Mouse (Mus musculus): ENCODE results near the gene Slc22a1. TPM values are rescaled to one million over a fixed set of nuclear protein-coding genes. Genes with fewer than 3 reads are reported as not detected.
"Not testable (repeated sequence)": the region's sequence is repeated elsewhere in the genome, so short reads cannot be mapped to it uniquely, and the experiment has no call there.

Gene Slc22a1
- total RNA-seq, 4 experiments from 2014 or later, result 0.97 to 2.4 (median 0.98) TPM; not detected in 1

GRCm38 (mm10) chr17:12684928-12685624 lies 9.4 kb upstream of the Slc22a1 start:
- no peak for DNase-seq (ENCODE audit: low spot score in 2 of 2)

GRCm38 (mm10) chr17:12684412-12684811 lies 8.8 kb upstream of the Slc22a1 start:
- DNase-seq (ENCODE audit: low spot score in 2 of 2), result no peak

GRCm38 (mm10) chr17:12683582-12683981 lies 8.0 kb upstream of the Slc22a1 start:
- no peak for DNase-seq (ENCODE audit: low spot score in 2 of 2)

- DNase-seq (ENCODE audit: low spot score in 2 of 2), result no peak
Observed at GRCm38 (mm10) chr17:12678261-12678660, 2.6 kb upstream of the Slc22a1 start.

- DNase-seq (ENCODE audit: low spot score in 2 of 2), result no peak
Observed at GRCm38 (mm10) chr17:12677139-12677538, 1.5 kb upstream of the Slc22a1 start.

- not testable (repeated sequence) for DNase-seq (ENCODE audit: low spot score in 2 of 2)
Observed at GRCm38 (mm10) chr17:12674980-12675379, 649 bp downstream of the Slc22a1 start.

- DNase-seq (ENCODE audit: low spot score in 2 of 2), result no peak
Observed at GRCm38 (mm10) chr17:12673871-12674270, 1.8 kb downstream of the Slc22a1 start.

GRCm38 (mm10) chr17:12672285-12672790 lies 3.3 kb downstream of the Slc22a1 start:
- DNase-seq (ENCODE audit: low spot score in 2 of 2), result no peak

- no peak for DNase-seq (ENCODE audit: low spot score in 2 of 2)
Observed at GRCm38 (mm10) chr17:12671029-12671605, 4.5 kb downstream of the Slc22a1 start.

GRCm38 (mm10) chr17:12669363-12669679 lies 6.3 kb downstream of the Slc22a1 start:
- no peak for DNase-seq (ENCODE audit: low spot score in 2 of 2)

GRCm38 (mm10) chr17:12668478-12669362 lies 6.9 kb downstream of the Slc22a1 start:
- DNase-seq (ENCODE audit: low spot score in 2 of 2), result no peak

GRCm38 (mm10) chr17:12664156-12664555 lies 11.5 kb downstream of the Slc22a1 start:
- no peak for DNase-seq (ENCODE audit: low spot score in 2 of 2)

- no peak for DNase-seq (ENCODE audit: low spot score in 2 of 2)
Observed at GRCm38 (mm10) chr17:12660572-12661260, 14.9 kb downstream of the Slc22a1 start.

- no peak for DNase-seq (ENCODE audit: low spot score in 2 of 2)
Observed at GRCm38 (mm10) chr17:12659233-12659632, 16.4 kb downstream of the Slc22a1 start.

- DNase-seq (ENCODE audit: low spot score in 2 of 2), result no peak
Observed at GRCm38 (mm10) chr17:12658784-12659183, 16.8 kb downstream of the Slc22a1 start.

GRCm38 (mm10) chr17:12655826-12656225 lies 19.8 kb downstream of the Slc22a1 start:
- DNase-seq (ENCODE audit: low spot score in 2 of 2), result no peak

GRCm38 (mm10) chr17:12654061-12654460 lies 21.6 kb downstream of the Slc22a1 start:
- peak in 1 of 2 experiments; percentile 41 for DNase-seq (ENCODE audit: low spot score in 2 of 2)

GRCm38 (mm10) chr17:12652604-12653003 lies 23.0 kb downstream of the Slc22a1 start:
- DNase-seq (ENCODE audit: low spot score in 2 of 2), result no peak

- DNase-seq (ENCODE audit: low spot score in 2 of 2), result no peak
Observed at GRCm38 (mm10) chr17:12645461-12645860, 30.2 kb downstream of the Slc22a1 start.

GRCm38 (mm10) chr17:12641087-12641486 lies 34.5 kb downstream of the Slc22a1 start:
- no peak for DNase-seq (ENCODE audit: low spot score in 2 of 2)

GRCm38 (mm10) chr17:12639585-12639984 lies 36.0 kb downstream of the Slc22a1 start:
- DNase-seq (ENCODE audit: low spot score in 2 of 2), result no peak
